Mouse (Mus musculus) CD4-positive naive resting alpha-beta T cell, adult 57 days (primary cell): ENCODE measurements around the gene Hic2. TPM values are rescaled to one million over a fixed set of nuclear protein-coding genes. Genes with fewer than 3 reads are reported as not detected.

ENCODE experiments used
- total RNA-seq: library from RNA; stranded (reverse); gene quantifications from one replicate; pipeline ENCODE4 v1.2.4, GENCODE M21; 2023

Hic2 gene
- 4.5 TPM for total RNA-seq

DNA sequence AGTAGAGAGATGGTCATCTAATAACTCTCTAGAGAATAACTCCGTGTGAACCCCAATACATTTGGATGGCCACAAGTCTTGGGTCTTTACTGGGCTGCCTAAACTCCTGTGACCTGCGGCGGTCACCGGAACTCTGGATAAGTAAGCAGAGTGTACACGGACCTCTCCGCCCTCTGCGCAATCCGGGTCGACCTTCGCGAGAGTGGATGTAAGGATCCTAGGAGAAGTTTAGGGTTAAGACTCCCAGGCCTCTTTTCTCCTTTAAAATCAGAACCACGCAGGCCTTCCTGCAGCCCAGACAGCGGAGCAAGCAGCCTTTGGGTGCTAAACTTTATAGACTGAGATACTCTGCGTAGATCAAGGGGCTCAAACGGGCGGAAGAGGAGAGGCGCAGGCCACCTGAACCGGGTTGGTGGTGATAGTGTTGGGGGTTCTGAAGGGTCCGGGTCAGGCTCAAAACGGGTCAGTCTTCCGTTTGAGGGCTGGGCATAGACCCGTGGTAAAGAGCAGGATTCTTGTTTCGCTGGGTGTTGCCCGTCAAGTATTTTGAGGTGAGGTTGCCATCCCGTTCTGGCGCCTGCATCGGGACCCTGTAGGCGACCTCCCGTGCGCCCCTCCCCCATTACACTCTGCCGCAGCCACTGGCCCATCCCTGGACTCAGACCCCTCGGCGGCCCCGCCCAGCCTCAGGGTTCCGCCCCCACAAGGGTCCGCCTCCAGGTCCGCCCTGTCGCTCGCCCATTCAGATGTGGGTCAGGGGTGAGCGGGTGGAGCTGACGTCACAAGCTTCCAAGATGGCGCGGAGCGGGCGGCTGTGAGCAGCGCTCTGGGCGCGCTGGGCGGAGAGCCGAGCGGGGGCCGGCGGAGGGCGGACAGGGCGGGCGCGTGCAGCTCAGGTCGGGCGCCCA is at the start of gene Hic2:
Hic2 (plus strand) TSS at position 779 of the 908 bp plus-strand sequence.

DNA sequence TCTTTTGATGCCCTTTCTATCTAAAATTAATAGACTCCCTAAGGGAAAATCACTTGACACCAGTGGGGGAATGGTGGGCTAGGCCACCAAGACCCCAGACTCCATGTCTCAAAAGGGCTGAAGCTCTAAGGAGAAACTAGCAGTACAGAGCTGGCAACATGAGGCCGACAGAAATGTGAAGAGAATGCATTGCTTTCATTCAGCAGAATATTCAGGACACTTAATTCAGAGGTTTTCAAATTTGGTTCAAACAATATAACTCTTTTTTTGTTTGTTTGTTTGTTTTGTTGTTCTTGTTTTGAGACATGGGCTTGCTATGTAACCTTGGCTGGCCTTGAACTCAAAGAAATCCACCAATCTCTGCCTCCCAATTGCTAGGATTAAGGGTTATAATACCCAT is 30.8 kb upstream of the Hic2 start, which contains the start of gene Ube2l3:
Ube2l3 (minus strand) TSS at position 101 of the 400 bp plus-strand sequence.

DNA sequence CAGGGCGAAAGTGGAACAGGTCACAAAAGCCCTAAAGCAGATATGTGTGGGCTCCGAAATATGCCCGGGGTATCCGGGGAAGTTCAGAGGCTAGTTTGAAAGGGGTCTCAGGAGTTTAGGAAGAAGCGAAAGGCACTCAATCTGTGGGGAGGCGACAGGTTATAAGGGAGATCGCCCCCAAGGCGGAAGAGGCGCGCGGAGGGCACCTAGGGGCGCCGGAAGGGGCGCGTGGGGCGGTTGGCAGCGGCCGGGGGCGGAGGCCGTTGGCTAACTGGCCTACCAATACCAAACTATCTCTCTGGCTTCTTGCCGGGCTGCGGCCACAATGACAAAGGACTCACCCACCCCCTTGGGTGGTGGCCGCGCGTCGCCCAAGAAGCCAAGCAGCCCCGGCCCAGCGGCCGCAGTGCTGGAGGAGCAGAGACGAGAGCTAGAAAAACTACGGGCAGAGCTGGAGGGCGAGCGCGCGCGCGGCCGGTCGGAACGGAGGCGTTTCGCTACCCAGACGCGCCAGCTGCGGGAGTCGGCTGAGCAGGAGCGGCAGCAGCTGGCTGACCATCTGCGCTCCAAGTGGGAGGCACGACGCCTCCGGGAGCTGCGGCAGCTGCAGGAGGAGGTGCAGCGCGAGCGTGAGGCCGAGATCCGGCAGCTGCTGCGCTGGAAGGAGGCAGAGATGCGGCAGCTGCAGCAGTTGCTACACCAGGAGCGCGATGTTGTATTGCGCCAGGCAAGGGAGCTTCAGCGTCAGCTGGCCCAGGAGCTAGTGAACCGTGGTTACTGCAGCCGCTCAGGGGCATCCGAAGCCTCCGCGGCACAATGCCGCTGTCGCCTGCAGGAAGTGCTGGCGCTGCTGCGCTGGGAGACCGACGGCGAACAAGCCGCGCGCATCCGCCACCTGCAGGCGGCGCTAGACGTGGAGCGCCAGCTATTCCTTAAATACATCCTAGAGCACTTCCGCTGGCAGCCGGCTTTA is 24.7 kb upstream of the Hic2 start, which contains the start of gene Rimbp3:
Rimbp3 (plus strand) TSS at position 215 of the 973 bp plus-strand sequence.

DNA sequence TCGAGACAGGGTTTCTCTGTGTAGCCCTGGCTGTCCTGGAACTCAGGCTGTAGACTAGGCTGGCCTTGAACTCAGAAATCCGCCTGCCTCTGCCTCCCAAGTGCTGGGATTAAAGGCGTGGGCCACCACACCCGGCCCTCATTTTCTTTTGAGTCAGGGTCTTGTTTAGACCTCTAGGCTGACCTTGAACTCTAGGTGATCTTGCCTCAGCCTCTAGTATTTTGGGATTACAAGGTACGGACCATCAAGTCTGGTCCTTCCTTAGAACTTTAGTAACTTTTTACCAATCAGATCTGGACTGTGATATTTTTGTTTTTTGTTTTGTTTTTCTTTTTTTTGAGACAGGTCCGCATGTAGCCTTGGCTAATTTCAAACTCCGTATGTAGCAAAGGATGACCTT is 42.3 kb downstream of the Hic2 start, which contains the start of gene Tmem191c:
Tmem191c (plus strand) TSS at position 357 of the 400 bp plus-strand sequence.

Other genes starting within 250 kb of the Hic2 start
- 1.5 TPM for gene Ypel1, start 163.9 kb upstream of the Hic2 start, total RNA-seq
- 124 TPM for gene Ppil2, start 122.3 kb upstream of the Hic2 start, total RNA-seq
- gene 2610318N02Rik, start 108.4 kb upstream of the Hic2 start, total RNA-seq, result 5.8 TPM
- 13.2 TPM for gene Sdf2l1, start 101.2 kb upstream of the Hic2 start, total RNA-seq
- gene Ydjc, start 89.0 kb upstream of the Hic2 start, total RNA-seq, result 2.9 TPM
- 1.5 TPM for gene Ccdc116, start 86.3 kb upstream of the Hic2 start, total RNA-seq
- 117 TPM for gene Ube2l3, start 30.9 kb upstream of the Hic2 start, total RNA-seq
- gene Rimbp3, start 25.0 kb upstream of the Hic2 start, total RNA-seq, result not detected
- 46.1 TPM for gene Tmem191c, start 42.5 kb downstream of the Hic2 start, total RNA-seq
- gene Serpind1, start 97.8 kb downstream of the Hic2 start, total RNA-seq, result not detected
- gene Snap29, start 172.4 kb downstream of the Hic2 start, total RNA-seq, result 21.2 TPM
- gene Pi4ka, start 172.7 kb downstream of the Hic2 start, total RNA-seq, result 127 TPM
- gene Crkl, start 218.4 kb downstream of the Hic2 start, total RNA-seq, result 64.5 TPM